Mouse (Mus musculus) kidney, postnatal 25 days (tissue): ENCODE results near the gene Ifna5.
"Not testable (repeated sequence)": the region's sequence is repeated elsewhere in the genome, so short reads cannot be mapped to it uniquely, and the experiment has no call there.

Experiments
- DNase-seq, 2 experiments: peaks; one replicate each; pipeline ENCODE4 v3.0.0; 2021; ENCODE audit warnings: mixed read lengths in 2 of 2

Ifna5 gene

DNA sequence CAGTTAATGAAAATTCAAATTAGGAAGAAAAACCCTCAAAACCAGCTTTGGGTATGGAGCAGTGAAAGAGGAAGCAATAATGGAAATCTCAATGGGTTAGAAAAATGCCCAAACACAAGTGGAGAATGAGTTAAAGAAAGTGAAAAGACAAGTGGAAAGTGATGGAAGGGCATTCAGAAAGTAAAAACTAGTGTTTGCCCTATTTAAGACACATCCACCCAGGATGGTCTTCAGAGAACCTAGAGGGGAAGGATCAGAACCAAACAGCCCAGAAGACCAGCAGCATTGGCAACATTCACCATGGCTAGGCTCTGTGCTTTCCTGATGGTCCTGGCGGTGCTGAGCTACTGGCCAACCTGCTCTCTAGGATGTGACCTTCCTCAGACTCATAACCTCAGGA is at the start of gene Ifna5:
Ifna5 (plus strand) TSS at position 301 of the 400 bp plus-strand sequence.
- not testable (repeated sequence) for DNase-seq

GRCm38 (mm10) chr4:88788402-88788801 is 46.9 kb upstream of the Ifna5 start, which contains the start of gene Gm13277:
Gene Gm13277 (plus strand): TSS chr4:88788632.
- DNase-seq = peak; percentile 76 to 81

GRCm38 (mm10) chr4:88791250-88791649 is 44.1 kb upstream of the Ifna5 start, which contains the start of gene Gm13278:
Gene Gm13278 (plus strand): TSS chr4:88791550.
- DNase-seq = not testable (repeated sequence)

DNA sequence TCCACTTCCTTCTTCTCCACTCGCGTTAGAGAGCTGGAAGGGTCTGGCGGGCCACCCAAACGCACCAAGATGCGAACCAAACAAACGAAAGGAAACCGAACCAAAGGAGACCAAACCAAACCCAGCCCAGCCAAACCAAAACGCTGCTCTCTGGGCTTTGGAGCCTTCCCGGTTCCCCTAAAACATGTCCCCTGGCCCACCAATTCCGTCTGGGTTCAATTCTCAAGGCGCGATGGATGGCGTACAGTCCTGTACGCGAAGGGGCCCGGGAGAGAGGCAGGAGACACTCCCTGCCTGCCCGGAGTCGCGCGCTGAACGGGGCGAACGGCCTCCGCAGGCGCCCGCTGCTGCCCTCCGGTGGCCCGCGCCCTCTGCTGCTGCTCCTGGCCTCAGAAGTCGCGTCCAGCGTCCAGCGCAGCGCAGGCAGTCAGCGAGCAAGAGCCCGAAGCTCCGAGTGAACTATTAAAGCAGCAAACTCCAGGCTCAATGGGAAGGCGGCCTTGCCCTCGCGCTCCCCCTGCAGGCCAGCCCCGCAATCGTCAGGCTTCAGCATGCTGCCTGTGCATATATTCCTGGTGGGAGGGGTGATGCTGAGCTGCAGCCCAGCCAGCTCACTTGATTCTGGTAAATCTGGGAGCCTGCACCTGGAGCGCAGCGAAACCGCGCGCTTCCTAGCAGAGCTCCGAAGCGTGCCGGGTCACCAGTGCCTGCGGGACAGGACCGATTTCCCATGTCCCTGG is 41.2 kb upstream of the Ifna5 start, which contains the start of gene Gm13275:
Gm13275 (plus strand) TSS at position 552 of the 740 bp plus-strand sequence.
- DNase-seq = peak; percentile 10 to 48

GRCm38 (mm10) chr4:88797097-88797496 is 38.2 kb upstream of the Ifna5 start, which contains the start of gene Gm13279:
Gene Gm13279 (plus strand): TSS chr4:88797397.
- not testable (repeated sequence) for DNase-seq

DNA sequence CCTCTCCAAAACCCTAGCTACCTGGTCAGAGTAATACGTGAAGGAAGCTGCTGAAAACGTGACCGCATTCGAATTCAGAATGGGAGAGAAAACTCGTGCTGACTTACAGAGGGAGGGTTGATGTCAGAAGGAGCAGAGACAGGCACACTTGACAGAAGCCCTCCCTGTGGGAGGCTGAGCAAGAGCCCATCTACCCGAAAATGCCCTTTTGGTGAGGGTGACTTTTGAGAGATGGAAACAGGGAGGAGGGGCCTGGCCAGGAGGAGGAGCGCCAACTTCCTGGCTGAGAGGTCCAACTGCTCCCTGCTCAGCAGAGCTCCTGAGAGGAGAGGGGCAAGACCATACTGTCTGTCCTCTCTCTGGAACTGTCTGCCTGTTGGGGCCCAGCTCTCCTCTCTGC is 36.0 kb upstream of the Ifna5 start, which contains the start of gene Gm13285:
Gm13285 (plus strand) TSS at position 301 of the 400 bp plus-strand sequence.
- DNase-seq = not testable (repeated sequence)

- not testable (repeated sequence) for DNase-seq
Measured at GRCm38 (mm10) chr4:88802954-88803353, 32.4 kb upstream of the Ifna5 start, which contains the start of gene Gm13287. Gene Gm13287 (plus strand): TSS chr4:88803254.

GRCm38 (mm10) chr4:88805231-88805630 is 30.1 kb upstream of the Ifna5 start, which contains the start of gene Gm13288:
Gene Gm13288 (plus strand): TSS chr4:88805531.
- DNase-seq = not testable (repeated sequence)

DNA sequence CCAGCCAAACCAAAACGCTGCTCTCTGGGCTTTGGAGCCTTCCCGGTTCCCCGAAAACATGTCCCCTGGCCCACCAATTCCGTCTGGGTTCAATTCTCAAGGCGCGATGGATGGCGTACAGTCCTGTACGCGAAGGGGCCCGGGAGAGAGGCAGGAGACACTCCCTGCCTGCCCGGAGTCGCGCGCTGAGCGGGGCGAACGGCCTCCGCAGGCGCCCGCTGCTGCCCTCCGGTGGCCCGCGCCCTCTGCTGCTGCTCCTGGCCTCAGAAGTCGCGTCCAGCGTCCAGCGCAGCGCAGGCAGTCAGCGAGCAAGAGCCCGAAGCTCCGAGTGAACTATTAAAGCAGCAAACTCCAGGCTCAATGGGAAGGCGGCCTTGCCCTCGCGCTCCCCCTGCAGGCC is 29.6 kb upstream of the Ifna5 start:
- peak; percentile 20 to 58 for DNase-seq

- DNase-seq = no peak
Measured at GRCm38 (mm10) chr4:88815928-88816327, 19.4 kb upstream of the Ifna5 start, which contains the start of gene Ifna7. Gene Ifna7 (plus strand): TSS chr4:88816228.

- DNase-seq = no peak
Measured at GRCm38 (mm10) chr4:88819659-88820058, 15.7 kb upstream of the Ifna5 start, which contains the start of gene Ifna11. Gene Ifna11 (plus strand): TSS chr4:88819959.

DNA sequence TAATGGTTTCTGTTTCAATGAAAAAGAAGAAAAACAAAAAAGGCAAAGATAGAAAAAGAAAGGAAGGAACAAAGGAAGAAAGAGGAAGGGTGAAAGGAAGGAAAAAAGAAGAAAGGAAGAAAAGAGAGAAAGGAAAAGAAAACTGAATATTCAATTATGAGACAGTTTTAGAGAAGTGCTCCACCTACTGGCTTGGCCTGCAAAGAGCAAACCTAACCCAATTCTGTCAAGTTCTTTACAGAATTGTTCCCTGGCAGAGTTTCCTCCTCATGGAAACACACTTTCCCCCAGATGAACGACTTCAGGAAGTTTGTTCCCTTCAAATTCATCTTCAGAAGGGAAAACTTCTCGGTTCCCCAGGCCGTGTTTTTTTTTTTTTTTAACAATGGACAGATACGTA is 12.3 kb upstream of the Ifna5 start:
- peak in 1 of 2 experiments; percentile 24 for DNase-seq

DNA sequence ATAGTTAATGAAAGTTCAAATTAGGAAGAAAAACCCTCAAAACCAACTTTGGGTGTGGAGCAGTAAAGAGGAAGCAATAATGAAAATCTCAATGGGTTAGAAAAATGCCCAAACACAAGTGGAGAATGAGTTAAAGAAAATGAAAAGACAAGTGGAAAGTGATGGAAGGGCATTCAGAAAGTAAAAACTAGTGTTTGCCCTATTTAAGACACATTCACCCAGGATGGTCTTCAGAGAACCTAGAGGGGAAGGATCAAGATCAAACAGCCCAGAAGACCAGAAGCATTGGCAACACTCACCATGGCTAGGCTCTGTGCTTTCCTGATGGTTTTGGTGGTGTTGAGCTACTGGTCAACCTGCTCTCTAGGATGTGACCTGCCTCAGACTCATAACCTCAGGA is 8.2 kb upstream of the Ifna5 start, which contains the start of gene Ifna6:
Ifna6 (plus strand) TSS at position 301 of the 400 bp plus-strand sequence.
- DNase-seq = not testable (repeated sequence)

DNA sequence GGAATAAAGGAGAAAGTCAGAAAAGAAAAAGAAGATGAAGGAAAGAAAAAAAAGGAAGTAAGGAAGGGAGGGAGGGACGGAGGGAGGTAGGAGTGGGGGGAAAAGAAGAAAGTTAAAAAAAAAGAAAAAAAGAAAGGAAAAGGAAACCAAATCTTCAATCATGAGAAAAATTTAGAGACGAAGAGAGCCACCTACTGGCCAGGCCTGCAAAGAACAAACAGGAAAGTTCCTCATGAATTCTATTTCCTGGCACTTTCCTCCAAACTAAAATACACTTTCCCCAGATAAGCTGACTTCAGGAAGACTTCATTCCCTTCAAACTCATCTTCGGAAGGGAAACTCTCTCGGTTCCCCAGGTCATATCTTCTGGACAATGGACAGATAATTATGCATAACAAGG is 4.8 kb upstream of the Ifna5 start:
- DNase-seq = peak in 1 of 2 experiments; percentile 24

GRCm38 (mm10) chr4:88838828-88839227 is 3.5 kb downstream of the Ifna5 start:
- peak in 1 of 2 experiments; percentile 32 for DNase-seq

DNA sequence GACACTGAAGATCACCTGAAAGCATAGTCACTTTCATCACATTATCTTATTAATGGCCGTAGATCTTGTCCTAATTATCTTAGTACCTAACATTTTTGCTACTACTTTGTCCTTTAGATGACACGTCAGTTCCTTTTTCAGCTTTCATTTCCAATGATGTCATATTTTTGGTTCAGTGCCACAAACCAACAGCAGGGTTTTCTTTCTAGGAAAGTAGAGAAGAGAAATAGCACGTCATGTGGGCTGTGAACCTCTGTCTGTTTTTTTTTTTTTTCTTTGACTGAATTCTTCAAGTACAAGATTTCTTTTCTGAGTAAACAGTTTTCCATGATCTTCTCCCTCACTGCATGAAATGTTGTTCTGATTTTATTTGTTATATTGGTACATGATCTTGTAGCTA is 4.7 kb downstream of the Ifna5 start:
- no peak for DNase-seq

DNA sequence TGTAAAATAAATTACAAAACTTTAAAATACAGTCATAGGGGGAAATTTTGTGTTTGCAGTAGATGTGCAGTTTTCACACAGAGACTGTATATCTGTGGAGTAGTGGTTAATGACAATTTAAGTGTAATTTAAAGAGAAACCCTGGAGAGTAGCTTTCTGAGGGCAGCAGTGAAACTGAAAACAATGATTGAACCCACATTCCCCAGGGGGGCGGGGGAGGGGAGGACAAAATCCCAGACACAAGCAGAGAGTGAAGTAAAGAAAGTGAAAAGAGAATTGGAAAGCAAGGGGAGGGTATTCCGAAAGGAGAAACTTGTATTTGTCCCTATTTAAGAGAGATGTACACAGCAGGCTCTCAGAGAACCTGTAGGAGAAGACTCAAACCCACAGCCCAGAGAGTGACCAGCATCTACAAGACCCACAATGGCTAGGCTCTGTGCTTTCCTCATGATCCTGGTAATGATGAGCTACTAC is 6.2 kb downstream of the Ifna5 start, which contains the start of gene Ifna4:
Ifna4 (plus strand) TSS at position 424 of the 474 bp plus-strand sequence.
- no peak for DNase-seq

DNA sequence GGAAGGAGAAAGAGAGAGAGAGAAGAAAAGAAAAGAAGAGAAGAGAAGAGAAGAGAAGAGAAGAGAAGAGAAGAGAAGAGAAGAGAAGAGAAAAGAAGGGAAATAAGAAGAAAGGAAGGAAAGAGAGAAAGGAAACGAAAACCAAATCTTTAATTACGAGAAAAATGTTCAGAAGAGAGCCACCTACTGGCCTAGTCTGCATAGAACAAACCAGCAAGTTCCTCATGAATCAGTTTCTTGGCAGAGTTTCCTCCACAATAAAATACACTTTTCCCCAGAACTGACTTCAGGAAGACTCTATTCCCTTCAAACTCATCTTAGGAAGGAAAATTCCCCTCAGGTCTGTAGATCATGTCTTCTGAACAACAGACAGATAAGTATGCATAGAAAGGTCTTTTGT is 10.0 kb downstream of the Ifna5 start:
- no peak for DNase-seq

- DNase-seq = no peak
Measured at GRCm38 (mm10) chr4:88849698-88850097, 14.4 kb downstream of the Ifna5 start, which contains the start of gene Ifna1. Gene Ifna1 (plus strand): TSS chr4:88850087.

DNA sequence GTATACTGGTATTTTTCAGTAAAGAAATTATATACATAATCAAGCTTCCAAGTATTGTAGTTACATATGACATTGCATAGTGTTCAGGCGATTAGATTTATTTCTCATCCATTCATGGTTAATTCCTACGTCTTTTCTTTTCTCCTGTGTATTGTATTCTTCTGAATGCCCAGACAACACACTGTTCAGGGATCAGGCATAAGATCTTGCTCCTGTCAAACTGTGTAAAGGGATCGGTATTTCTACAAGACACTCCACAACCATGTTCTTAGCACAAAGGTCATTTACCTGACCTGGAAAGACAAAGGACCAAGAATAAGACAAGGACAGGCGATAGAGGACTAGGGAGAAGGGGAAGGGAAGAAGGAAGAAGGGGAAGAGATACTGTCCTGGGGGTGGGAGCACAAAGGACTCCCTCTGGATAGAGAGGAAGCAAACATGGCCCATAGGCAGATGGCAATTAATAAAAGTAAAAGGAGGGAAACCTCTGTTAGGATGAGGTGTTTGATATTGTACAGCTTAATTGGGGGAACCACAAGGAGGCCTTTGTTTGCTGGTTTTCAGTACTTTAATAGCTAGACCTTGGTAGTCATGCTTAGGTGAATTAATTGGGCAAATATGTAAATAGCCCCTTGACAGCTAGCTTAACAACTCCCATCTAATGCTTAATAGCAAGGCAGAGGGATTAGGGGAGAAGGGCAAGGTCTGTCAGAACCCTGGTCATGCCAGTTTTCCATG is 15.9 kb downstream of the Ifna5 start:
- no peak for DNase-seq

DNA sequence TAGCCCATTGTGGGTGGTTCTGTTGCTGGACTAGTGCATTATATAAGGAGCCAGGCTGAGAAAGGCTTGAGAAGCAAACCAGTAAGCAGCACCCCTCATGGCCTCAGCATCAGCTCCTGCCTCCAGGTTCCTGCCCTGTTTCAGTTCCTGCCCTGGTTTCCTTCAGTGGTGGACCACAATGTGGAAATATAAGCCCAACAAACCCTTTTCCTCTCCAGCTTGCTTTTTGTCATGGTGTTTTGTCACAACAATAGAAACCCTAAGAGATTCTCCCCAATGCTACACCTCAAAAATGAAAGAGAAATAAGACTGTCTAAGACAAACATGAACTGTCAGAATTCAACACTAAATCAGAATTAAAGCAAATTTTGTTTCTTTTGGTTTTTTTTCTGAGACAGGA is 23.9 kb downstream of the Ifna5 start:
- no peak for DNase-seq

DNA sequence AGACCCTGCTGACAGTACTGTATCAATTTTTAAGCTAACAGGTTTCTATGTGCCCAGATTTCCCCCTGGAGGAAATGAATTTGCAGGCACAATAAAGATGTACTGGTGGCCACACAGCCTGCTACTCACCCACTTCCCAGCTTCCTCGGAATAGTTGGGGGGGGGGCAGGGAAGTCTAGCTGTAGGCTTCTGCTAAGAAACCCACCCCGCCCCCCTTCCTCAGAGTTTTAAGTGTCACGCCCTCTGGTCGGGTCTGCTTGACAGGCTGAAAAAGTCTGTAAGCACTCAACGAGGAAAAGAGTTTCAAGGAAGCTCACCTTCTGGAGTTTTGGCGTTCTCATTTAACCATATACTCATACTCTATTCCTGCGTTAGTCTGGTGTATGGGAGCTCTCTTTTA is 28.0 kb downstream of the Ifna5 start:
- no peak for DNase-seq

DNA sequence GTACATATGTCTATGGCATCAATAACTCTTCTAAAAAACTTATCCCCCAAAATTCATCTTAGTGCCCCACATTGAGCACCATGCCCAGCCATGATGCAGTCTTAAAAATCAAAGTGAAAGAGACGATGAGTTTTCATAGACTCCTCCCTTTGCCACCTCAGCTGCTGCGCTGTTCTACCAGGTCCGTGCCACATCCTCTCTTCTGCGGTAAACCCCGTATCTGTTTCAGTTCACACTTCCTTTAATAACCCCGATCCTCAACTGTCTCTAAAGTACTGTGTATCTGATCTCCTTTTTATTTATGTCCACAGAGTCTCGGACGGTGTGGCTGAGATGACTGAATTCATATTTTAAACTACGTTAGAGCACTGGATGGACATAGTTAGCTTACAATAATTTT is 29.3 kb downstream of the Ifna5 start:
- DNase-seq = no peak
